Mouse (Mus musculus) adrenal gland, adult (tissue): Measurements from ENCODE around the gene Umad1.
"Not testable (repeated sequence)": the region's sequence is repeated elsewhere in the genome, so short reads cannot be mapped to it uniquely, and the experiment has no call there.

Source experiments
- DNase-seq, 2 experiments: peaks; one replicate each; pipeline ENCODE4 v3.0.0; 2022 to 2023; ENCODE audit warnings: low spot score in 1 of 2; ENCODE audit not compliant: inconsistent age in 2 of 2

Umad1 gene

DNA sequence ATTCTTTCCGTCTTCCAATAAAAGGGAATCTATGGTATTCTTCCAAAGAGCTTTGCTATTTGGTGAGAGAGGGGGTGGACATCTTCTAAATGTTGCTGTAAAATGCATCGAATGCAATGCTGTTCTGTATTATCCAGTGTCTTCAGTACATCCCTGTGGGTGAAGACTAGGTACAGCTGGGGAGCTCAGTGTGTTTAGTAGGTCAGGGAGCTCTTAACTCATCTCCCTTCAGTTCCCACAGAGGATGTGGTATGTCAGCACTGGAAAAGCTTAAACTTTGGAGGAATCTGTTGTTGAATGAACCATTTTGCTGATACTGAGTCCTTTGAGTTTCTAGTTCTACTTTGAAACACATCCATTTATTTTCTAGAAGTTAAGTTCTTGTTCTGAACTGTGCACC is 53.5 kb downstream of the Umad1 start:
- DNase-seq: no peak

DNA sequence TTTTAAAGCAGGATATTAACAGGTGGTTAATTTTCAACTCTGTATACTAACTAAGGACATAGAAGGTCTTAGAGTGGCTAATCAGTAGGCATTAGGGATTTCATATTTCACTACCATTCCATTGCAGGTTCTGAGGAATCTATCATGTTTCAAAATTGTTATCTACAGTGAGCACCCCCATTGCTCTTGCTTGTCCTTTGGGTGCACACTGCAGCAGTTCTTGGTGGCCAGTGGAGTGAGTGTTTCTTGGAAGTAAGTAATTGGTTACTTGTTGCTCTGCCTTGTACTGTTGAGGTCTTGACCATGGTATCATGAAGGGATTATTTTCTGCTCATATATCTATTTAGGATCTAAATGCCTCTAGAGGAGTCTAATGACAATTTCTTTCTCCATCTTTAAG is 57.1 kb downstream of the Umad1 start:
- no peak for DNase-seq

DNA sequence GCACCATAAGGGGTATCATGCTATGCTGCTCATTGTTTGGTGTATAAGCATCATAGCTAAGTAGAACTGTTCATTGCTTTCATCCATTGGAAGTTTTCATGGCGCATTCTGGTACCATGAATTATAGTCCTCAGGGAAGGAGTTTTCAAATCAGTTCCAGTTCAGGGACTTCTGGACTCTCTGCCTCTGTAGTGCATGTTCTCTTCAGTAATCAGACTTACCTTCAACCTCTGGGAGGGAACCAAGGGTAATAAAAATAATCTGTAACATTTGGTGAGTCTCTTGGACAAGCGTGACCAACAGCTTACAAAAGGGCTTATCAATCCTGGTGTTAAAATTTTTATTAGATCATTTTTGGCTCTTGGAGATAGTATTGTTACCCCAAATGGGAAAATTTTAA is 60.5 kb downstream of the Umad1 start:
- DNase-seq: no peak

DNA sequence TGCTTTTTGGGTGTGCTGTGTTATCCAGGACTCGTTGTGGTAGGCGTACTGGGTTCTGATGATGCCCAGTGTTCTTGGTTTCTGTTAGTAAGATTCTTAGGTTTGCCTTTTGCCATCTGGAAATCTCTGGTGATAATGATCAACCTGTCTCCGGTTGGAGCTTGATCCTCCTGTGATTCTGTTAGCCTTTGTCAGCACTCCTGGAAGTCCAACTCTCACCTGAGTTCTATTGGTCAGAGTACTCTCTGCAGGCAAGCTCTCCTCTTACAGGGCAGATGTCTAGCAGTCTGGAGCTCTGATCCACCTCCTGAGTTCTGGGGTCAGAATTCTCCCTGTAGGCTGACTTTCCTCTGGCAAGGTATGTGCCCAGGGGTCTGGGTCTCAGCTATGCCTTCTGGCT is 72.4 kb downstream of the Umad1 start:
- DNase-seq: not testable (repeated sequence)

DNA sequence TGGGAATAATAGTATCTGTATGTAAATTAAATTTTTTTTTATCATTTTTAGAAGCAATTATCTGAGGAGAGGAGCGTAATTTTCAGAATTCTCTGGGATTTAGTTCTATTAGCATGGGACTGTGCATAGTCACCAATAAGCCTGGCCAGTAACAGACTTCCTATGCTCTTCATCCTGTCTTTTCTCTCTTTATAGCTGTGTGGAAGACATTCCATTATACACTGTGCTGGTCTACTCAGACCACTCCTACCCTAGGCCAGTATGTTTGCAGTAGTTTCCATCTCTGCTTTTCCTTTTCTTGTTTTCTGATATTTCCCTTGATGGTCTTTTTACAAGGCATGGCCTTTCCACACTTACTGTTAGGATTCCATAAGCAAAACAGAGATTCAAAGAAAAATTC is 74.3 kb downstream of the Umad1 start:
- DNase-seq: no peak

DNA sequence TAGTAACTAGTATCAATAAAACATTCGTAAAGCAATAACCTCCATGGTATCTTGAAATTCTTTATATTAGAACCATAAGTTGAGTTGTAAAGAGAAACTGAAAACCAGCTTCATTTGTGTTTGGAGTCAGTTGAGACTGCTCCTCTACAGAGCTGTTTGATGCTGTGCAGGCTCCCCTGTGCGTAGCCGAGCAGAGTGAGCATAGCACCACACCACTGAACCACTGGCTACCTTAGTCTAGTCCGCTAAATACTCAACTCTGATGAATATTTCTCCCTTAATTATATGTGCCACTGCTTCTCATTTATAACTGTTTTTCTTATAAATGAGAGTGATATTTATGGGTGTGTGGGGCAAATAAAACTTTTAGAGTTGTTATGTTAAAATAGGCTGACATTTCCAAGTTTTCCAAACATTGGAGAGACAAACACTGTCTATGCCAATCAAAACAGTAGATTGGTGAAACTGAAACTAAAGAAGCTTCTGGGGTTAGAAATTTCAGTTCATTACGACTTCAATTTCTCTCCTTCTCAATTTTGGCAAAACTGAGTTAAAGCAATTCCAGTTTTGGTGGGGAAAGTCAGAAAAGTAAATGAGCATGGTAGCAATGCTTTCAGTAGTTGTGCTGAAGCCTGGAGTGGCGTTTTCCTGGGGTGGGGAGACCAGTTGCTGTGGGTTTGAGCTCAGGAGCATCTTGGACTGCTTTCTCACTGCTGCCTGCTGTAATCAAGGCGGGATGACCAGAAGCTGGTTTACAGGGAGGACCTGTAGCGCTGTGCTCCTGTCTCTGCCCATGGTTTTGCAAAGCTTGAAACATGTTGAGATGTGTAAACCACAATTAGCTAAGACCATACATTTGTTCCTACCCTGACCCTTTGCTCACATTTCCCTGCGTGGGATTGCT is 77.7 kb downstream of the Umad1 start:
- peak in 1 of 2 experiments; percentile 37 for DNase-seq

DNA sequence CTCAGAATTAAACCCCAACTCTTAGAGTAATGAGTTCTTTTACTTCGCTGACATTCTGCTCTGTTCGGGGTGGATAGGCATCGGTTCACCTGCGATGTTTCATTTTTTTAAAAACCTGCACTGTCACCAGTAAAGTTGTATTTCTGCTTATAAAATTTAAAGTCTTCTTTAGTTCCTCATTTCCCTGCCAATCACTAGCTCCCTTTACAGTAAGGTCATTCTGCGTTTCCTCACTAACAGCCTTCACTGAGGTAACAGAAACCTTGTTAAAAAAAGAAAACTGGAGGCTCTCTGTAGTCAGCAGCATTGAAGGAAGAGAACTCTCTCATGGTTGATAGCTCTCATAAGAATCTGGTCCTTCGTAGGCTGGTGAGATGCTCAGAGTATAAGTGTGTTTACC is 80.4 kb downstream of the Umad1 start:
- no peak for DNase-seq

DNA sequence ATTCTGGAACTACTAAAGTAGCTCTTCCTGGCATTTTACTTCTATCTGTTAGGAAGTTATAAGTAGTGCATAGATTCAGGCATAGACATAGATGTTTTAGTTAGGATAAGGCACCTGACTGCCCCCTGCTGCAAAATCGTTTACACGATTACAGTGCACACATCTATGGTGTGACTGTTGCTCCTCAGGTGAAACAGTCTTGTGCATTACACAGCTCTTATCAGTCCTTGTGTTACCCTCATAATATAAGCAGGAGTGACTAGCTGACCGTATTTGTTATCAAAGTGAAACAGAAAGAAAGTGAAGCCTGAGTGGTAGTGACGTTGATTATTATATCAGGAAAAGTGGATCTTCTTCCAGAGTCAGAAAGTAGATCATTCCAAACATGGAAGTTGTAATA is 84.2 kb downstream of the Umad1 start:
- DNase-seq: no peak

DNA sequence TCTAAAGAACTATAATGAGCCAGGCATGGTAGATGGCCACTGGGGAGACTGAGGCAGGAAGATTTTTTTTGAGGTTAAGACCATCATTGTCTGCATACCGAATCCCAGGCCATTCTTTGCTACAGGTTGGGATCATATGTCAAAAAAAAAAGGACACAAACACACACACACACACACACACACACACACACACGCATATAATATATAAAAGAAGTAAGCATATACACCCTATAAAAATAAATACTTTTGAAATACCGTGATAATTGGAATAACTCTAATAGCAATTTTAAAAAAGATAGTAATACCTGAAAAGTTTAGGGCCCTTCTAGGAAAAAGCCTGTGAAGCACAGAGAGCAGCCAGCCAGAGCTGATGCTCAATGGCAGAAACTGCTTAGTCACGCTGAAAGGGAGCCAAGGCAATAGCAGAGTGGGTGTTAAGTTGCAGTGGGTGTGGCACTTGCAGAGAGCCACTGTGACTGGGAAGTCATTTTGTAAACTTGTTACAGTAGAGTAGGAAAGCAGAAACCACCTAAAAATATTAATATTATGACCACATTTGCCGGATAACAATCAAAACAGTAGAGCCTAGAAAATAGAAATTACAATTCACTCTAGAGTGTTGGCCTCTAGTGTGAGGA is 86.2 kb downstream of the Umad1 start:
- peak in 1 of 2 experiments; percentile 64 for DNase-seq

DNA sequence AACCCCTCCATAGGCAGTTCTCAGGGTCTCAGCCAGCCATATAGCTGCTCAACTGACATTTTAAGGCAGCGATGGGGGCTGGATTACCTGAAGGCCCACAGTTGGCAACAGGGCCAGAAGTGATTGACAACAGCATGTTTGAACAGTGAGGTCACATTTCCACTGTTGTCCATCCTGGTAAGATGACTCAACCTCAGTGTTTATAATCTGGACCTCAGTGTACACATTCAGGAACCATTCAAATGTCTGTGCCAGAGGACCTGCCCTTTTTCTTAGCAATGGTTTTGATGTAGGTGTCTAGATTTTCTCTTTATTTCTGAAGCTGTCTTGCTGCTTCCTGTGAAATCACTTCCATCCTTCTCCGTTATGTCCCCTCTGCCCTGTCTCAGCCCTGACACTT is 88.1 kb downstream of the Umad1 start:
- no peak for DNase-seq

DNA sequence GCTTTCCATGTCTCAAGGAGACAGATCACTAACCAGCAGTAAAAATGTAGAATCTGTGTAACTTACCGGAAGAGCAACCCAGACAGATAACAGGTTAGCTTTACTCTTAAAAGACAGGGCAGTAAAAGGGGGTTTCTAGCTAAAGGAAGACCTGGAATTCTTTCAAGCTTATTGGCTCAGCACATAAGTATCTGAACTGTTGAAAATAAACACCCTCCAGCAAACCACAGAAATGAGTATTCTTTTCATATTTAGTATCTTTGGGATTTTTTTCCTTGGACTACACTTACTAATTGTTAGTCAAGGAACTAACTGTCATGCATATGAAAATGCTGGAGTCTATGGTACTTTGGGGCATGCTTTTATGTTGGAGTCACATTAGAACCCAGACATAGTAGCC is 89.3 kb downstream of the Umad1 start:
- DNase-seq: no peak

DNA sequence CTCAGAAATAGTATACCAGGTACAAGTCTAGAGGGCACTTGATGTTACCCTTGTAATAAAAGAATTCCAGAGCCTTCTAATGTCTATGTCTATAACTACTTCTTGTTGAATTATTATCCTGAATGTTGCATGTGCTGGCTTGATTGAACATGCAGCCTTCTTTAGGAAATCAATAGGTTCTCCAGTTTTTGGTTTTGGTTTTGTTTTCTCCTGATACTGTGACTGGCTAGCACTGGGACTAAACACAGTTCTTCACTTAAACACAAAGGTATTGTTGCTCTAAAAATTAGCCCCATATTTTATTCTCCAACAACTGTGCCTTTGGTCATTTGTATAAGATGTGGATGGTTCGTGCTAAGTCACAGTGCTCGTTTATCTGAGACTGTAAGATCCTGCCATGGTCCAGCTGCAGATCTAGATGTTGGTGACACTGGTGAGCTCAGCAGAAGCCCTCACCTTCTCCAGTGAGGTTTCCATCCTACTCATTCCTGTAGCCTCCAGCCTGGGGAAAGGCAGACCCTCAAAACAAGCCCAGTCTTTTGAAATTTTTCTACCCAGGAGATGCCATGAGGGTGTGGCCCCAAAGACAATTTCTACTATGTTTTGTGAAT is 90.1 kb downstream of the Umad1 start:
- no peak for DNase-seq

DNA sequence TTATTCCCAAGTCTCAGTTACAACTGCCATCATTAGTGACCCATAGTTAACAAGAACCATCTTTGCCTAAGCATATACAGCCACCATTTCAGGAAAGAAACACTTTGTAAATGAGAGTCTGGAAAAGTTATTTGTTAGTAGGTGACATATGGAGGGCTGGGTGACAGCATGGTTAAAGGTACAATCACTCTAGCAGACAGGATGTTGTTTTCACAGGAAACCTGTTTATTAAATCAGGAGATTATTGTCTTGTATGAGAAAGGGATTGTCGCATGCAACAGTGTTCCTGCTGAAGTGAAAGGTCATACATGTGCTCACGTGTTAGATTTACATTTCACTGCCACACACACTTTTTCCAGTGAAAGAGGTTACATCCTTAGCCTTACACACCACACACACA is 92.4 kb downstream of the Umad1 start:
- no peak for DNase-seq

DNA sequence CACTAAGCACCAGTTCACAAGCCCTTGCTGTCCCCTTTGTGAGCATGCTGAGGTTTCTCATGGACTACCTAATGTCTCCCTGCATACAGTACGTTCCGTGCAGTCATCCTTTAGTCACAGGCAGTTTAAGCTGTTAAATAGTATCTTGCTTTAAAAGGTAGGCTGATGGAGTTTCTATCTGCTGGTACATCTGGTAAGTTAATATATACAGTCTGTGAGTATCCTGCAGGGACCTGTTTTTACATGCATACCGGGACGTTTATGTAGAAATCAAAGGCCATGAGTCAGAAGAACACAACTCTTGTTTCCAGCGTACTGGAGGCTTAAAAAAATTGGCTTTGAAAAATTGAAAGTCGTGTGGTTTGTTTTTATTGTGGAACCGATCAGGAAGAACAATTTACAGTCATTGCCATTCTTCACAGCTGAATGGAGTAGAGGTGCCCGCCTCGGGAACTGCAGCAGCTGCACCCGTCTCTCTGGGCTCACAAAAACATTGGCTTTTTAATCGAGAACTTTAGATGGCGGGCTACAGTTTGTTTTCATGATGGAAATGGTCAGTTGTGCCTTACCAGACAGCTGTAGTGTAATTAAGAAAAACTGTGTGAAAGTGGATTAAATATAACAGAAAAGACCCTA is 93.6 kb downstream of the Umad1 start:
- DNase-seq: no peak

DNA sequence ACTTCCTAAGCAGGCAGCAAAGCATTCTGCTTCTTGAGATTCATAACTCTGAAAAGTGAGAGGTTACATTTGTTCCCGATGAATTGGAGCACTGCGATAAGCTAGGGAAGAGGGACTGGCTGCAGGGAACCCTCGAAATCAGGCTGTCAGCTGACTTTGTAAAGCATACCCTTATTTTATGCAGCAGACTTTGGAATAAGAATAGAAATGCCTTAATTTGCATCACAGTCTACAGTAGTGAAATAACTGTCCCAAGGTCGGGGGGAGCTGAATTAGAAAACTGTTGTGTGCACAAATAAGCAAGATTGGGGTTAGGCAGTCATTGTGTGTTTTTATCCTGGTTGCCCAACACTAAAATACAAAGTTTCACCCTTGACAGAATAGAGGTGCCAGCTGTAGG is 94.4 kb downstream of the Umad1 start:
- no peak for DNase-seq

DNA sequence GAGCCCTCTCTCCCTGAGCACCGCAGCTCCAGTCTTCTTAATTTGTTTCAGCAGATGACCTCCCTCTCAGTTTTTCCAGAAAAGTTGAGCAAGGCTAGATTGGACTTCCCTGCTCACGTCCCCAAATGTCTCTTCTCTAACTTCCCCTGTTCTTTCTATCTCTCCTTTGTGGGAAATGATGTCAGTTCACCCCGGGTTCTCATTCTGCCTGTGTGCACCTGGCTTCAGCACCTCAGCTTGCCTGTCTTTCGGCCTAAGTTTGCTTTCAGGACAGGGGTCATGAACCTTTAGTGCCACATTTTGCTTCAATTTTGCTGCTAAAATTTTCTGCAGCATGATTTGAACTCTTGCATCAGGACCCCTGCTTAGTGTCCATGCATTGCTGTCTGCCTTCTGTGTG is 95.8 kb downstream of the Umad1 start:
- DNase-seq: no peak

DNA sequence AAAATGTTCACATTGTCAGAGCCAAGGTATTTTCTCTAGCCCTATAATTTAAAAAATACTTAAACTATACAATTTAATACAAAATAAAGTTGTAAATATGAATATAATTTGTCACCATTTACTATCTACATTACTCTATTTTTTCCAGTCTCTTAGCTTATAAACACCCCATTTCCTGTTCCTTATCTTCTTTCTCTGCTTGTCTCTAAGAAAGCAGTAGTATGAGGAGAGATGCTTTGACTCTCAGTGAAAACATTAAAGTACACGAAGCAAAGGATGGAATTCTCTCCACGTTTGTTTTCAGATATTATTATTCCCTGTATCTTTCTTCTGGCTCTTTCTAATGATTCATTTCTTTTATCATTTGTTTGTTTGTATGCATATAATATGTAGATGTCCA is 99.1 kb downstream of the Umad1 start:
- no peak for DNase-seq

DNA sequence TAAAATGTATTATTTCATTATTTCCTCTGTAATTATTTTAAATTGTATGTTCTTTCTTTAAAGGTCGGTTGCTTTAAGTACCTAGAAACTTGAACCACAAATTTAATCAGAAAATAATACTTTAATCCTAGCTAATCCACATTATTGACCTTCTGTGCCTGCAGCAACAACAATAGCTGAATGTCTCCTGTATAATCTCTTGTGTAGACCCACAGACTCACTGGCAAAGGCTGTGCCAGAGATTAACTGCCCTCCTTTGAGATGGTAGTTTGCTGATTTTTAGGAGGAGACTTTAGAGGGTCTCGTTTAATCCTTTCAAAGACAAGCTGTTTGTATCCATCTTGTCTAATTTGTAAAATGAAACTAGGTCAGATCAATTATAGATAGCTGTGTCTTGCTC is 99.7 kb downstream of the Umad1 start:
- no peak for DNase-seq

DNA sequence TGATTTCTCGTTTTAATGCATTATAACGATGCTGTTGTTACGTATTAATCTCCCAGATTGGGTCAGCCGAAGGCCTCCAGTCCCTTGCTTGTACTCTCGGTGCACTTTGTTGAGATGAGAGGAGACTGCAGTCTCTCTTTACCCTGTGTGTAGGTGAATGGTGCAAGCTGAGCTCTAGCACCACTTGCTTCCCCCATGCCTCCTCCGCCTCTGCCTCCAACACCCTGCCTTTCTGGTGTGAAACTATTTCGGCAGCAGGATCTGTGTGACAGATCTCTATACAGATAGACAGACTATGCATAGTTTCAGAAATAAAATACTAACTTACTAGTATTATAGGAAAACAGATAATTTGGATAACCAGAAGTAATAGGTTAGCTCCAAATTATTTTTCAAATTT is 101.7 kb downstream of the Umad1 start:
- no peak for DNase-seq

DNA sequence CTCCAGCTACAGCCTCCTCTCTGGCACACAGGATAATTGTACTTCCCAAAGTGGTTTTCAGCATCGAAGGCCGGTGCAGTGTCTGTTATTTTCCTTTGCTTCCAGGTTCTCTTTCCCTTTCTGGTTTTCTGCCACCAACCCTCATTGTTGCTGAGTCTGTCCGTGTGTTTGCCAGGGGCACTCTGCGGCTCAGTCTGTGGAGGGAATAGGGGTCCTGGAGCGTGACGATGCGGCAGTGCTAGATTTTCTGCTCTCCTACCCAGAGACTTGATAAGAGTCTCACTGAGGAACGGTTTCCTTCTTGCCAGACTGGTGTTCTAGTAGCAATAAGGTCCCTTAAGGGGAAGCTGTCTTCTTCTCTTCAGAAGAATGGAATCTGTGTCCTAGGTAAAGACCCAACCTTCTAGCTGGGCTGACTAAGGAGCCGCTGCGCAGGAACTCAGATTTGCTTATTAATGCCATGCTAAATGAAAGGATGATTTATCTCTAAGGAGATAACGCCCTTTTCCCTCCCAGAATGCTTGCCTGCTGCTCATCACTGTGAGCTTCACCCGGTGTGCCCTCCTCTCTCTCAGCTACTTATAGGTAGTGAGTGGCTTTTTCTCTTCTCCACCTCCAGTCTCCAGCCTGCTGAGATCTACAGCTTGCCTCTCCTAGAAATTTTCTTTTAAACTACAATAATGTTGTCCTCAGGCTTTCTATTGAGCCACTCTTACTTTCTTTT is 105.1 kb downstream of the Umad1 start:
- DNase-seq: no peak

DNA sequence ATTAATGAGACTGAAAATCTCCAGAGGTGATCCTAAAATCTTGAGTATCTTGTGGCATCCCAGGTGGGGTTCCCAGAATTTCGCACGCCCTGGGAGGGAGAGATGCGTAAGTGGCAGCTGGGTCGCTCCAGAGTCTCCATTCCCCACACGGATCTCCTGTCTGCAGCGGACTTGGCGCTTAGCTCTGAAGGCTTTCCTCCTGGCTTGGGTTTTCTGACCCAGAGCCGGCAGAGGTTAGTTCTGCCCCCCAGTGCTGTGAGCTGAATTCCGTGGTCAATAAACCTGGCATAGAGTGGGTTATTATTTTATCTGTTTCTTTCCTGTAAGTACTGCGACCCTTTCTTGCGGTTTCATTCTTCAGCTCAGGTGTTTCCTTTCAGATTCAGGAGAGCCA is 105.7 kb downstream of the Umad1 start:
- no peak for DNase-seq
